Mouse (Mus musculus) gastrocnemius, postnatal 36 days (tissue): Measurements from ENCODE around the gene Ggta1. TPM values are rescaled to one million over a fixed set of nuclear protein-coding genes. Genes with fewer than 3 reads are reported as not detected.

Experiments
- DNase-seq, 2 experiments: peaks; one replicate each; pipeline ENCODE4 v3.0.0; 2022
- intact Hi-C: fragments of 180-260 bp; cut with DNase I; formaldehyde crosslinking; loops from one replicate; pipeline ENCODE4 v1.15.1; 2025
- total RNA-seq, 2 experiments: library from RNA; stranded (reverse); gene quantifications; 2 replicates each; pipeline ENCODE4 v1.2.3; 2021

The Ggta1 gene
- total RNA-seq, 2 experiments from 2014 or later: 5.9 to 8.8 TPM

- DNase-seq: no peak
- intact Hi-C loops: no loop called here
These were observed 53.6 kb downstream of the Ggta1 start for GRCm38 (mm10) chr2:35409466-35409865.

DNA sequence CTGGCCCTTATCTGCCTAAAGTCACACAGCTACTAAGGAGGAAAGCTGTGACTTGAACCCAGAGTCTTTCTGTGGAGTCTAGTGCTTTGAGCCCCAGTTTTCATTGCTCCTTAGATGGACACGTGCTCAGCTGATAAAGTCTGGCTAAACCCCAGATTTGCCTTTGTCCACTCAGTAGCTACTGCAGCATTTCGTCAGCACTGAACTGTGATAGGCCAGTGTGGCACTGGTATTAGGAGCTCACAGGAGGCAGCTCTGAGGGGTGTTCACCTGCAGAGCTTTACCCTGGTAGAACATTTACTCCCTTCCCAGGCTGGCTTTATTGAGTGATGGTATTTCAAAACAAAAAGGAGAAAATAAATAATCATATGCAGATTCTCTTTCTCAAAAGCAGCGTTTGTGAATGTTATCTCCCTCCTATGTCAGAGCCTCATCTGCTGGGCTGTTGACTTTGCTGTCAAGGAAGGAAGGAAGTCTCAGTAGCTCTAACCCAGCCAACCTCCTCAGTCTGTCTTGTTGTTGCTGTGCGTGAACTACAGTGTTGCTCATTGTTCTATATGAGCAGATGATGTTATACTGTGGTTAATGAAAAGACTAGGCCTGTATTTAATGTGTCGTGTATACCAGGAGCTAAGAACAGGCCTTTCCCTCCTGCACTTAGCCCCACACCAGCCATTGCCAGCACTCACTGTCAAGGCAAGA lies 54.5 kb downstream of the Ggta1 start:
- no peak for DNase-seq
- intact Hi-C loops: no loop called here

- no peak for DNase-seq
- intact Hi-C loops: no loop called here
These were observed 55.2 kb downstream of the Ggta1 start for GRCm38 (mm10) chr2:35407878-35408277.

- intact Hi-C loops: no loop called here
- DNase-seq: no peak
These were observed 55.8 kb downstream of the Ggta1 start for GRCm38 (mm10) chr2:35407266-35407665.

GRCm38 (mm10) chr2:35406611-35407010 lies 56.4 kb downstream of the Ggta1 start:
- intact Hi-C loops: no loop called here
- no peak for DNase-seq

GRCm38 (mm10) chr2:35402391-35402790 lies 60.6 kb downstream of the Ggta1 start:
- intact Hi-C loops: no loop called here
- no peak for DNase-seq

GRCm38 (mm10) chr2:35400739-35401138 lies 62.3 kb downstream of the Ggta1 start:
- intact Hi-C loops: no loop called here

DNA sequence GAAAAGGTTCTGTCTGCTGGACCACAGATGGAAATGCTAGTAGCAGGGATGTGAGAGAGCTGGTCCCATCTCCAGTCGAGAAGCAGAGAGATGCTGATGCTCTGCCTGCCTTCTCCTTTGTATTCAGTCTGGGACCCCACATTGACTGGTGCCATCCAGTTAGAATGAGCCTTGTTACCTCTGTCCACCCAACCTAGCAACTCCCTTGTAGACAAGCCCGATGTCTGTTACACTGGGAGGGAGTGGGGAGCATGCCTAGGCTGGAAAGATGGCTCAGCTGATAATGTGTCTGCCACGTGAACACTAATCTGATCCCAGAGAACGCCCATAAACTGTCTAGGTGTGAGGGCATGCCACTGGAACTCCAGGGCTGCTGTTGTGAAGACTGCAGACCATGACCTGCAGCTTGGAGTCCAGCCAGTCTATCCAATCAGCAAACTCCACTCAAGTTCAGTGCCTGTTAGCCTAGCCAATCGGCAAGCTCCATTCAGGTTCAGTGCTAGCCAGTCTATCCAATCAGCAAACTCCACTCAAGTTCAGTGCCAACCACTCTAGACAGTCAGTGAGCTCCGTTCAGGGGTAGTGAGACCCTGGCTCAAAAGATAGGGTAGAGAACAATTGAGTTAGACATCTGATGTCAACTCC lies 64.7 kb downstream of the Ggta1 start:
- intact Hi-C loops: loop anchor here (5.0 kb wide), 1 partner anchor 51 kb away; no protein-coding TSS in a partner anchor
- no peak for DNase-seq

More at GRCm38 (mm10) chr2:35400739-35401138, 62.3 kb downstream of the Ggta1 start:
- no peak for DNase-seq

GRCm38 (mm10) chr2:35397590-35398173 lies 65.3 kb downstream of the Ggta1 start:
- peak; percentile 59 to 60 for DNase-seq
- intact Hi-C loops: loop anchor here (2.0 to 5.0 kb wide), 2 partner anchors 50 to 99 kb away; no protein-coding TSS in a partner anchor

- no peak for DNase-seq
- intact Hi-C loops: loop anchor here (2.0 to 5.0 kb wide), 2 partner anchors 50 to 98 kb away; no protein-coding TSS in a partner anchor
These were observed 65.9 kb downstream of the Ggta1 start, which contains the start of gene 4930402F06Rik for GRCm38 (mm10) chr2:35397096-35397495. 4930402F06Rik (minus strand) TSS chr2:35397175.

DNA sequence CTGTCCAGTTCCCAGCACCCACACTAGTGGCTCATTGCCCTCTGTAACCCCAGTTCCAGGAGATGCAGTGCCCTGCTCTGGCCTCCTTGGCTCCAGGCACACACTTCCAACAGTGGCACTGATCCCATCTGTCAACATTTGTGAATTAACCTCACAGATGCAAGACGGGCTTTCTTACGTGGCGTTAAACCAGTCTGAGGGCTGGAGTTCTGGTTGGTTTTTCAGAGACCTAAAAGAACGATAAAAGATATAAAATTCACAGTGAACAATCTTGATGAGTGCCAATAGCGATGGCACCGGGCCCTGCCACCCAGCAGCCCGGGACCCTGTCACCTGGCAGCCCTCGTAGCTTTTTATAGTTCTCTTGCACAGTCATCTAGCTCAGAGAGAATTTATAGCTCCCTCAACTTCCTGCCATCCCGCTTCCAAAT lies 77.6 kb downstream of the Ggta1 start:
- intact Hi-C loops: no loop called here
- DNase-seq: peak in 1 of 2 experiments; percentile 17

DNA sequence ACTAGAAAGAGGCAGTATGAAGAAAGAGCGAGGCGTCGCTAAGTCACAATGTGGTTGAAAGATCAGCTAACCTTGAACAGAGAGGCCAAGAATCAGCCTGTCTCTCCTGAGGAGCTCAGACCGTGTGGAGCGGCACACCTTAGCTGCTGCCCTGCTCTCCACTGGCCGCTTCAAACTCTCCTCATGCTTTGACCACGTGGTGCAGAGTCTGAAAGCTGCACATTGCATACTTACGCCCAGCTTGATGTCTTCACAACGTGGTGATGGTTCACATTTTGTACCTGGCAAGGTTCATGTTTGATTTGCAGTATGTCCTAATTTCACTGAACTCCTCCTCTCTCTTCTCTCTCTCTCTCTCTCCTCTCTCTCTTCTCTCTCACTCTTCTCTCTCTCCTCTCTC lies 83.7 kb downstream of the Ggta1 start:
- DNase-seq: no peak

DNA sequence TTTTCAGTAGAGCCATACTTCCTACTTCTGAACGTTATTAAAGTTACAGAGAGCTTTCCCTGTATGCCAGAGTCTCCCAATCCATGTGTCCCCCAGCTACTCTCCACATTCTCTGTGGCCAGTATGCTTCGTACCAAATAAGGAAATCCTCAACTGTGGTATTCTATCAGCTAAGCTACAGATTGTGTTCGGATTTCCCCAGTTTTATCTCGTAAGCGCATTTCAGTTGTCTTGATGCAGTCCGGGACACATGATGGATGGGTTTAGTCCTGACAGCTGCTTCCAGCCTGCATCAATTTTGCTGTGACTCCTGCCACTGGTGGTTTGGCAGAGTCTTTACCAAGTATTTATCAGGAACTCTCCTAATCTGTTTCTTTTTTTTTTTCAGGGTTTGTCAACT lies 85.4 kb downstream of the Ggta1 start:
- DNase-seq: no peak
- intact Hi-C loops: no loop called here

More for the DNA sequence above, 83.7 kb downstream of the Ggta1 start:
- intact Hi-C loops: no loop called here

DNA sequence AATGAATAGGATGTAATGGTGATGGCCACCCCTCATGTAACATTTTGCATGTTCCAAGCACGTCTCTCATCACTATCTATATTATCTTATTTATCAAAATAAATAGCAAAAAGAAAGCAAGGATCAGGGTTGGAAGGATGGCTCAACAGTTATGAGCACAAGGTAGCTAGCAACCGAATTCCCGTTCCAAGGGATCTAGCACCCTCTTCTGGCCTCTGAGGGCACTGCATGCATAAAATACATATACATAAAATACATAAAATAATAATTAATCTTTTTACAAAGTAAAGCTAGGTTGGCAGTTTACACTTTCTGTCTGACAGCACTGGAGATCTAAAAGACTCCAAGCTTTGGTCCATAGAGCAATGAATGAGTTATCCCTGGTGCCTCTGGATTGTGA lies 90.0 kb downstream of the Ggta1 start:
- DNase-seq: no peak
- intact Hi-C loops: no loop called here

- intact Hi-C loops: no loop called here
These were observed 92.3 kb downstream of the Ggta1 start for GRCm38 (mm10) chr2:35370686-35371085.

DNA sequence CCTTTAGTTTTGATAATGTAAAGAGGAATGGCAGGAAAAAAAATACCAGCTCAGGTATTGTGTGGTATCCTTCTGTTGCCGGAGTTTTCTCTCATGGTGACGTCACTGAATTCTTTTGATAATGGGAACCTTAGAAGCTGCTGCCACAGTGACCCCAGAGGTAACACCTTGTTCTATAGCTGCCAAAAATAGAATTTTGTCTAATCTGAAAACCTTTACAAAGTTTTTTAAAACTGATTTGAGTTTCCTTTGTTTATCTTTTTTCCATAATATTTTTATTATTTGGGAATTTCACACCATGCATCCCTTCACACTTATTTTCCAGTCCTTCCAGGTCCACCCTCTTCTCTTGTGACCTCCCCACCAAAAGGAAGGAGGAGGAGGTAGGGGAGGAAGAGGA lies 95.4 kb downstream of the Ggta1 start, which contains the start of gene 4930568D16Rik:
Gene 4930568D16Rik (minus strand): TSS at position 101 of the 400 bp plus-strand sequence.
- DNase-seq: no peak
- intact Hi-C loops: no loop called here

More at GRCm38 (mm10) chr2:35370686-35371085, 92.3 kb downstream of the Ggta1 start:
- DNase-seq: no peak

Other genes with a start within 250 kb of the Ggta1 start
- gene Gsn, start 206.9 kb downstream of the Ggta1 start, total RNA-seq: 100 to 1,000 TPM; 396 to 415 TPM
- gene Stom, start 126.3 kb downstream of the Ggta1 start, total RNA-seq: 10 to 100 TPM; 18.4 to 20.7 TPM
- not detected for gene 4930568D16Rik, start 95.5 kb downstream of the Ggta1 start, total RNA-seq
- not detected for gene 4930402F06Rik, start 66.1 kb downstream of the Ggta1 start, total RNA-seq
- 10 to 100 TPM; 37.6 to 46.5 TPM for gene Dab2ip, start 95.0 kb upstream of the Ggta1 start, total RNA-seq